Mouse (Mus musculus) neural tube, embryonic 15.5 days (tissue): ENCODE measurements around the gene Dact2. TPM values are rescaled to one million over a fixed set of nuclear protein-coding genes. Genes with fewer than 3 reads are reported as not detected.

Source experiments
- ATAC-seq: fragments of 200-750 bp; cut with Nextera tagmentation; 2 replicates; pipeline ENCODE4 v1.8.0; 2017; ENCODE audit warnings: mild to moderate bottlenecking, moderate TSS enrichment, moderate library complexity; ENCODE audit not compliant: low FRiP score
- H3K27ac ChIP-seq: fragments of 300-500 bp; sonication (generic); replicated peaks from 2 replicates; pipeline ENCODE4 v1.5.1; 2015; ENCODE audit warnings: mild to moderate bottlenecking, inconsistent platforms
- H3K27me3 ChIP-seq: fragments of 300-500 bp; sonication (generic); replicated peaks from 2 replicates; pipeline ENCODE4 v1.6.1; 2015; ENCODE audit warnings: inconsistent platforms
- H3K36me3 ChIP-seq: fragments of 300-500 bp; sonication (generic); 2 replicates; pipeline ENCODE4 v1.6.1; 2015; ENCODE audit warnings: inconsistent platforms
- H3K4me1 ChIP-seq: fragments of 300-500 bp; sonication (generic); 2 replicates; pipeline ENCODE4 v1.6.1; 2015; ENCODE audit warnings: inconsistent platforms
- H3K4me2 ChIP-seq: fragments of 300-500 bp; sonication (generic); 2 replicates; pipeline ENCODE4 v1.6.1; 2015; ENCODE audit warnings: inconsistent platforms, mild to moderate bottlenecking, moderate library complexity
- H3K4me3 ChIP-seq: fragments of 300-500 bp; sonication (generic); replicated peaks from 2 replicates; pipeline ENCODE4 v1.5.1; 2015; ENCODE audit warnings: mild to moderate bottlenecking, inconsistent platforms
- H3K9ac ChIP-seq: fragments of 300-500 bp; sonication (generic); replicated peaks from 2 replicates; pipeline ENCODE4 v1.6.1; 2015; ENCODE audit warnings: mild to moderate bottlenecking, inconsistent platforms
- H3K9me3 ChIP-seq: fragments of 300-500 bp; sonication (generic); replicated peaks from 2 replicates; pipeline ENCODE4 v1.6.1; 2016; ENCODE audit warnings: inconsistent platforms
- WGBS: fragments of 180-500 bp; shearing (Covaris S2); methylation state at CpG from one replicate; pipeline ENCODE4 v1.1.7; 2015; ENCODE audit warnings: mixed read lengths; 5-methylcytosine and 5-hydroxymethylcytosine counted together
- polyA plus RNA-seq: library from polyadenylated mRNA; unstranded; fragments of >200 nt; fragmentation: Nextera tagmentation; extraction: Ambion mirVana; gene quantifications from 2 replicates; pipeline ENCODE4 v1.2.1, GENCODE M21; 2015

The Dact2 gene
- 3.7 and 9.1 TPM in 2 replicates for polyA plus RNA-seq

- H3K4me2 ChIP-seq: peak within 1 kb of the TSS; percentile 91
- peaks cover 48% of the 10 kb centered on the region for H3K4me1 ChIP-seq
- no peaks in the 10 kb centered on the region for H3K9me3 ChIP-seq
- peaks cover 55% of the 10 kb centered on the region for H3K27me3 ChIP-seq
- peak within 1 kb of the TSS; percentile 84 for H3K9ac ChIP-seq
- no peaks in the 10 kb centered on the region for H3K36me3 ChIP-seq
- WGBS: 51% methylated on average over 13 of the region's 13 CpGs
- H3K27ac ChIP-seq: peak within 1 kb of the TSS; percentile 76
- ATAC-seq: peak; percentile 62
- H3K4me3 ChIP-seq: peak within 1 kb of the TSS; percentile 75
These were observed at the start of gene Dact2 for GRCm38 (mm10) chr17:14204061-14204460. Gene Dact2, minus strand, starts transcription at chr17:14204304.

GRCm38 (mm10) chr17:14252456-14252855, 48.4 kb upstream of the Dact2 start:
- WGBS: 74% methylated on average over 7 of the region's 7 CpGs
- ATAC-seq: no peak

GRCm38 (mm10) chr17:14250401-14250800, 46.3 kb upstream of the Dact2 start:
- Histone ChIP-seq H3K4me2 (no peak overlapping the region), H3K9ac (no peak overlapping the region), H3K27ac (no peak overlapping the region), H3K36me3 (no peaks in the 10 kb centered on the region), H3K27me3 (no peaks in the 10 kb centered on the region), H3K9me3 (no peaks in the 10 kb centered on the region), H3K4me3 (no peak overlapping the region), H3K4me1 (no peaks in the 10 kb centered on the region)
- no peak for ATAC-seq
- 74% methylated on average over 8 of the region's 8 CpGs for WGBS

More at GRCm38 (mm10) chr17:14252456-14252855, 48.4 kb upstream of the Dact2 start:
- no peak overlapping the region for H3K4me2 ChIP-seq
- no peak overlapping the region for H3K27ac ChIP-seq
- H3K4me1 ChIP-seq: no peaks in the 10 kb centered on the region
- H3K27me3 ChIP-seq: no peaks in the 10 kb centered on the region
- H3K4me3 ChIP-seq: no peak overlapping the region
- no peaks in the 10 kb centered on the region for H3K36me3 ChIP-seq
- H3K9ac ChIP-seq: no peak overlapping the region
- H3K9me3 ChIP-seq: no peaks in the 10 kb centered on the region

- Histone ChIP-seq H3K27ac (no peak overlapping the region), H3K4me1 (no peaks in the 10 kb centered on the region), H3K9ac (no peak overlapping the region), H3K4me3 (no peak overlapping the region), H3K4me2 (no peak overlapping the region), H3K9me3 (no peaks in the 10 kb centered on the region), H3K36me3 (no peaks in the 10 kb centered on the region), H3K27me3 (no peaks in the 10 kb centered on the region)
- 78% methylated on average over 4 of the region's 4 CpGs for WGBS
- ATAC-seq: no peak
These were observed 45.5 kb upstream of the Dact2 start for GRCm38 (mm10) chr17:14249595-14249994.

GRCm38 (mm10) chr17:14247931-14248330, 43.8 kb upstream of the Dact2 start:
- Histone ChIP-seq H3K9ac (no peak overlapping the region), H3K36me3 (no peaks in the 10 kb centered on the region), H3K27me3 (no peaks in the 10 kb centered on the region), H3K4me1 (no peaks in the 10 kb centered on the region), H3K4me2 (no peak overlapping the region), H3K9me3 (no peaks in the 10 kb centered on the region), H3K27ac (no peak overlapping the region), H3K4me3 (no peak overlapping the region)
- WGBS: 89% methylated on average over 8 of the region's 8 CpGs
- no peak for ATAC-seq

GRCm38 (mm10) chr17:14246266-14246665, 42.2 kb upstream of the Dact2 start:
- no peaks in the 10 kb centered on the region for H3K4me1 ChIP-seq
- no peaks in the 10 kb centered on the region for H3K27me3 ChIP-seq
- H3K36me3 ChIP-seq: no peaks in the 10 kb centered on the region
- H3K4me2 ChIP-seq: no peak overlapping the region
- no peak overlapping the region for H3K4me3 ChIP-seq
- H3K9ac ChIP-seq: no peak overlapping the region
- H3K27ac ChIP-seq: no peak overlapping the region
- no peak for ATAC-seq
- WGBS: 97% methylated on average over 2 of the region's 2 CpGs
- H3K9me3 ChIP-seq: no peaks in the 10 kb centered on the region

GRCm38 (mm10) chr17:14244195-14244965, 40.3 kb upstream of the Dact2 start:
- Histone ChIP-seq H3K27me3 (no peaks in the 10 kb centered on the region), H3K27ac (no peak overlapping the region), H3K4me3 (no peak overlapping the region), H3K4me1 (no peaks in the 10 kb centered on the region), H3K9me3 (no peaks in the 10 kb centered on the region), H3K36me3 (no peaks in the 10 kb centered on the region), H3K4me2 (no peak overlapping the region), H3K9ac (no peak overlapping the region)
- ATAC-seq: no peak; the same call in 1 of the 2 replicates
- WGBS: 72% methylated on average over 11 of the region's 11 CpGs

GRCm38 (mm10) chr17:14242634-14243033, 38.5 kb upstream of the Dact2 start:
- 90% methylated on average over 8 of the region's 8 CpGs for WGBS
- Histone ChIP-seq H3K9ac (no peak overlapping the region), H3K27me3 (no peaks in the 10 kb centered on the region), H3K36me3 (no peaks in the 10 kb centered on the region), H3K9me3 (no peaks in the 10 kb centered on the region), H3K4me2 (no peak overlapping the region), H3K4me1 (no peaks in the 10 kb centered on the region), H3K4me3 (no peak overlapping the region), H3K27ac (no peak overlapping the region)
- ATAC-seq: no peak

- Histone ChIP-seq H3K27me3 (no peaks in the 10 kb centered on the region), H3K4me3 (no peak overlapping the region), H3K4me2 (no peak overlapping the region), H3K9ac (no peak overlapping the region), H3K36me3 (no peaks in the 10 kb centered on the region), H3K9me3 (no peaks in the 10 kb centered on the region), H3K27ac (no peak overlapping the region), H3K4me1 (no peaks in the 10 kb centered on the region)
- ATAC-seq: no peak
- 83% methylated on average over 10 of the region's 10 CpGs for WGBS
These were observed 35.9 kb upstream of the Dact2 start for GRCm38 (mm10) chr17:14239960-14240359.

GRCm38 (mm10) chr17:14237134-14237533, 33.0 kb upstream of the Dact2 start:
- Histone ChIP-seq H3K36me3 (no peaks in the 10 kb centered on the region), H3K27ac (no peak overlapping the region), H3K4me1 (no peaks in the 10 kb centered on the region), H3K27me3 (no peaks in the 10 kb centered on the region), H3K9me3 (no peaks in the 10 kb centered on the region), H3K9ac (no peak overlapping the region), H3K4me2 (no peak overlapping the region), H3K4me3 (no peak overlapping the region)
- WGBS: 80% methylated on average over 6 of the region's 6 CpGs
- ATAC-seq: no peak

GRCm38 (mm10) chr17:14234774-14235389, 30.8 kb upstream of the Dact2 start:
- 56% methylated on average over 12 of the region's 12 CpGs for WGBS

GRCm38 (mm10) chr17:14233658-14234057, 29.6 kb upstream of the Dact2 start:
- WGBS: 54% methylated on average over 4 of the region's 4 CpGs
- Histone ChIP-seq H3K36me3 (no peaks in the 10 kb centered on the region), H3K9me3 (no peaks in the 10 kb centered on the region), H3K9ac (no peak overlapping the region), H3K27ac (no peak overlapping the region), H3K27me3 (no peaks in the 10 kb centered on the region), H3K4me1 (peaks cover 10% of the 10 kb centered on the region), H3K4me2 (no peak overlapping the region), H3K4me3 (no peak overlapping the region)
- no peak for ATAC-seq

More at GRCm38 (mm10) chr17:14234774-14235389, 30.8 kb upstream of the Dact2 start:
- no peak overlapping the region for H3K4me2 ChIP-seq
- no peaks in the 10 kb centered on the region for H3K27me3 ChIP-seq
- H3K36me3 ChIP-seq: no peaks in the 10 kb centered on the region
- no peak overlapping the region for H3K27ac ChIP-seq
- no peak for ATAC-seq
- no peaks in the 10 kb centered on the region for H3K9me3 ChIP-seq
- no peak overlapping the region for H3K9ac ChIP-seq
- no peak overlapping the region for H3K4me3 ChIP-seq
- peaks cover 10% of the 10 kb centered on the region for H3K4me1 ChIP-seq
